Mouse (Mus musculus) retina, postnatal 7 days (tissue): Measurements from ENCODE around the gene Osbpl6.

Experiments
- DNase-seq: peaks from one replicate; pipeline ENCODE4 v3.0.0-alpha.2; 2012; ENCODE audit warnings: low read depth, low spot score

Osbpl6 gene

GRCm38 (mm10) chr2:76406151-76406936 is at the start of gene Osbpl6:
Osbpl6 (plus strand) TSS chr2:76406508.
- peak; percentile 53 for DNase-seq

GRCm38 (mm10) chr2:76360226-76360625 is 46.1 kb upstream of the Osbpl6 start, which contains the start of gene Cyct:
Cyct (minus strand) TSS chr2:76360450.
- DNase-seq: no peak

GRCm38 (mm10) chr2:76362111-76362510 is 44.2 kb upstream of the Osbpl6 start:
- no peak for DNase-seq

- DNase-seq: no peak
These were observed 40.5 kb upstream of the Osbpl6 start for GRCm38 (mm10) chr2:76365811-76366210.

GRCm38 (mm10) chr2:76367188-76367922 is 39.0 kb upstream of the Osbpl6 start:
- peak; percentile 73 for DNase-seq

- peak; percentile 9 for DNase-seq
These were observed 37.2 kb upstream of the Osbpl6 start for GRCm38 (mm10) chr2:76368861-76369660.

- peak; percentile 88 for DNase-seq
These were observed 36.3 kb upstream of the Osbpl6 start, which contains the start of gene Rbm45 for GRCm38 (mm10) chr2:76369821-76370655. Rbm45 (plus strand) TSS chr2:76369984.

- DNase-seq: no peak
These were observed 35.7 kb upstream of the Osbpl6 start for GRCm38 (mm10) chr2:76370656-76370922.

GRCm38 (mm10) chr2:76372244-76372643 is 34.1 kb upstream of the Osbpl6 start:
- no peak for DNase-seq

GRCm38 (mm10) chr2:76374544-76375206 is 31.6 kb upstream of the Osbpl6 start:
- no peak for DNase-seq

- no peak for DNase-seq
These were observed 27.7 kb upstream of the Osbpl6 start for GRCm38 (mm10) chr2:76378646-76379045.

- DNase-seq: no peak
These were observed 19.8 kb upstream of the Osbpl6 start for GRCm38 (mm10) chr2:76386531-76386930.

- no peak for DNase-seq
These were observed 6.1 kb upstream of the Osbpl6 start for GRCm38 (mm10) chr2:76400178-76400577.

GRCm38 (mm10) chr2:76405596-76406150 is 635 bp upstream of the Osbpl6 start:
- no peak for DNase-seq

GRCm38 (mm10) chr2:76406937-76407441 is 681 bp downstream of the Osbpl6 start:
- DNase-seq: peak; percentile 35

- no peak for DNase-seq
These were observed 3.2 kb downstream of the Osbpl6 start for GRCm38 (mm10) chr2:76409526-76409925.

- DNase-seq: no peak
These were observed 3.7 kb downstream of the Osbpl6 start for GRCm38 (mm10) chr2:76409986-76410385.

GRCm38 (mm10) chr2:76412924-76413323 is 6.6 kb downstream of the Osbpl6 start:
- DNase-seq: no peak

- DNase-seq: no peak
These were observed 11.3 kb downstream of the Osbpl6 start for GRCm38 (mm10) chr2:76417446-76418141.

- no peak for DNase-seq
These were observed 11.8 kb downstream of the Osbpl6 start for GRCm38 (mm10) chr2:76418142-76418518.
